Mouse (Mus musculus): ENCODE measurements around the gene Ptprg. TPM values are rescaled to one million over a fixed set of nuclear protein-coding genes. Genes with fewer than 3 reads are reported as not detected.

Gene Ptprg
- polyA plus RNA-seq, 1 experiment = 12.1 TPM

DNA sequence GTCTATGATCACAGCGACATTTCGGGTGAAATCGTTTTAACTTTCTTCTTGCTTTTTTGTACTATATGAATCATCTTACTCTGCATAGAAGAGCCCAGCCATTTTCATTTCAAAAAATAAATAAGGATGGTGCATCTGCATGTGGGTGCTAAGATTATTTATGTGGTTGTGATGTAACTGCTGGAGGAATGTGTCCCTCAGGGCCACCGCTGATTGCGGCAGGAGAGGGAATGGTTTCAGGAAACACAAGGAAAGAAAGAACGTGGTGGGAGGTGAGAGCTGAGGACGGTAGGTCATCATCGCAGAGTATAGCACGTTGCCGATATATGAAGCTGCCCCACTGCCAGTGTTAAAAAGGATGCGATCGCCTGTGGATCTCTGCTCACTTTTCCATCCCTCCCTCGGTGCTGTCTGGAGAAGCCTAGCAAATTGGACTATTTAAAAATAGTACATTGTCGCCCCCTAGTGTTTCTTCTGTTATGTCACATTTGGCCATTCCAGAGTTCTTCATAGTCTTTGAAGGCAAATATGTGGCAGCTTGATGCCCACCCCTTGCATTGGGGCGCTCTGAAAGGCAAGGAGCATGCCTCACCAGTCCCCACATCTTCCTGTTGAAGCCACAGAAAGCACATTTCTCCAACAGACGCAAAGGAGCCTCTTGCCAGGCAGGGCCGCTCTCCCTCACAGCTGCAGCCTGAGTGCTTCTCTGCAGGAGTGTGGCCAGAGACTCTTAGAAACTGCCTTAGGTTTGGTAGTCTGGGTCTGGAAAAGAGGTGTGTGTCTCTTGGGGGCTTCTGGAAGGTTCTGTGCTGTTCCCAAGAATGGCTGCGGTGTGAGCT is 586.5 kb downstream of the Ptprg start:
- no peak for TF ChIP-seq POLR2A (IDR thresholded peaks at IDR 0.05; ENCODE audit: control insufficient read depth, low read depth, low read length)
- TF ChIP-seq CTCF (IDR thresholded peaks at IDR 0.05; ENCODE audit: control insufficient read depth, insufficient read depth, insufficient replicate concordance, low read depth, low read length) = no peak
- no peak overlapping the region for H3K4me3 ChIP-seq (ENCODE audit: control insufficient read depth, low read depth, low read length)
- no peaks in the 10 kb centered on the region for H3K36me3 ChIP-seq (ENCODE audit: control insufficient read depth, insufficient read depth, low read length)
- no peaks in the 10 kb centered on the region for H3K4me1 ChIP-seq (ENCODE audit: control insufficient read depth, insufficient read depth, low read length)
- H3K27me3 ChIP-seq (ENCODE audit: control insufficient read depth, insufficient read depth, low read length) = no peaks in the 10 kb centered on the region
- no peak overlapping the region for H3K27ac ChIP-seq (ENCODE audit: control insufficient read depth, insufficient read depth, low read depth, low read length)

DNA sequence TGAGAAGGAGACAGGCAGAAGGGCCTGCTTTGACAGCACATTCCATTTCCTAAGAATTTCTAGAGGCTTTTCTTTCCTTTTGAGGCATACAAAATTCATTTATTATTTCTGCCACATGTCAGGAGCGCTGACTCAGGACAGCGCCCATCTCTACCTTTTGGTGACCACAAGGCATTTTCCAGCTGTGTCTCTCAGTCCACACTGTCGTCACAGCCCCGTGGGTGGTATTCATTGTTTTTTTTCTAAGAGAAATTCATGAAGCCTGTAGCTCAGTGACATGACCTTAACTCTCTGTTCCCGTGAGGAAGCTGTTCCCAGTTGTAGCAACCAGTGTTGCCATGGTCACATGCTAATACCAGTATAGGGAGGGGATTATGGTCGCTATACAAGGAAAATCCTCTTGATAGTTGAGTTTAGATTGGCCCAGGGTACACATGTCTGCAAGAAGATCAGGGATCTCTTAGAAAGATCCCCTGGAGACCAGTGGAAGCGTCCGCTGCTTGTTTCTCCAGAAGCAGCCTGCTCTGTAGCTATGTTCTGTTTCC is 590.7 kb downstream of the Ptprg start:
- no peak for TF ChIP-seq CTCF (IDR thresholded peaks at IDR 0.05; ENCODE audit: control insufficient read depth, insufficient read depth, insufficient replicate concordance, low read depth, low read length)
- TF ChIP-seq POLR2A (IDR thresholded peaks at IDR 0.05; ENCODE audit: control insufficient read depth, low read depth, low read length) = no peak
- Histone ChIP-seq H3K4me1 (ENCODE audit: control insufficient read depth, insufficient read depth, low read length) (no peaks in the 10 kb centered on the region), H3K36me3 (ENCODE audit: control insufficient read depth, insufficient read depth, low read length) (no peaks in the 10 kb centered on the region), H3K4me3 (ENCODE audit: control insufficient read depth, low read depth, low read length) (no peak overlapping the region), H3K27ac (ENCODE audit: control insufficient read depth, insufficient read depth, low read depth, low read length) (no peak overlapping the region), H3K27me3 (ENCODE audit: control insufficient read depth, insufficient read depth, low read length) (no peaks in the 10 kb centered on the region)

DNA sequence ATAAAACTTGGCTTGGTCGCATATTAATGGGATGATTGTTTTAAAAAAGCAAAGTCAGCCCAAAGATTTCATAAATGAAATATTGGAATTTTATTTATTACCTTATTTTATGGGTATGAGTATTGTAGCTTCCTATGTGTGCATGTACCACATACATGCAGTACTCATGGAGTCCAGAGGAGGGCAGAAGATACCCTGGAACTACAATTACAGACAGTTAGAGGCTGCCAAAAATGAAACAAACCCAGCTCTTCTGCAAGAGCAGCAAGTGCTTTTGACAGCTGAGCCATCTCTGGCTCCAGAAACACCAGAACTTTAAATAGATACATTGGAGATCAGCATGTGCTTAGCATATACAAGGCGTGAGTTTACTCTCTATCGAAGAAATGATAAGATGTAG is 592.6 kb downstream of the Ptprg start:
- Histone ChIP-seq H3K4me1 (ENCODE audit: control insufficient read depth, insufficient read depth, low read length) (no peaks in the 10 kb centered on the region), H3K27ac (ENCODE audit: control insufficient read depth, insufficient read depth, low read depth, low read length) (no peak overlapping the region), H3K4me3 (ENCODE audit: control insufficient read depth, low read depth, low read length) (no peak overlapping the region), H3K27me3 (ENCODE audit: control insufficient read depth, insufficient read depth, low read length) (no peaks in the 10 kb centered on the region), H3K36me3 (ENCODE audit: control insufficient read depth, insufficient read depth, low read length) (no peaks in the 10 kb centered on the region)
- TF ChIP-seq POLR2A (IDR thresholded peaks at IDR 0.05; ENCODE audit: control insufficient read depth, low read depth, low read length) = no peak

DNA sequence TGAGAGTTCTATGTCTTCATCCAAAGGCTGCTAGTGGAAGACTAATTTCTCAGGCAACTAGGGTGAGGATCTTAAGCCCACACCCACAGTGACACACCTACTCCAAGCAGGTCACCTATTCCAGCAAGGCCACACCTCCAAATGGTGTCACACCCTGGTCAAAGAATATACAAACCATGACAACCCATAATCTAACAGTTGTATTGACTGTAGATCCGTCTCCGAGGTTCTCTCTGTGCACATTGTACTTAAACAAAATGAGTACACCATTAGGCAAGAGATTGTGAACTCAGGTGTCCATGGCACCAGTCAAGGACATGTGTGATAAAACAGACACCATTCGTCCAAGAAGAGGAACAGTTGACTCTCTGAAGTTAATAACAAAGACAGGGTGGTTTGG is 596.2 kb downstream of the Ptprg start:
- peaks cover 6% of the 10 kb centered on the region for H3K4me1 ChIP-seq (ENCODE audit: control insufficient read depth, insufficient read depth, low read length)
- H3K27me3 ChIP-seq (ENCODE audit: control insufficient read depth, insufficient read depth, low read length) = no peaks in the 10 kb centered on the region
- TF ChIP-seq CTCF (IDR thresholded peaks at IDR 0.05; ENCODE audit: control insufficient read depth, insufficient read depth, insufficient replicate concordance, low read depth, low read length) (no peak), POLR2A (IDR thresholded peaks at IDR 0.05; ENCODE audit: control insufficient read depth, low read depth, low read length) (no peak)
- no peaks in the 10 kb centered on the region for H3K36me3 ChIP-seq (ENCODE audit: control insufficient read depth, insufficient read depth, low read length)
- no peak overlapping the region for H3K27ac ChIP-seq (ENCODE audit: control insufficient read depth, insufficient read depth, low read depth, low read length)
- H3K4me3 ChIP-seq (ENCODE audit: control insufficient read depth, low read depth, low read length) = no peak overlapping the region

DNA sequence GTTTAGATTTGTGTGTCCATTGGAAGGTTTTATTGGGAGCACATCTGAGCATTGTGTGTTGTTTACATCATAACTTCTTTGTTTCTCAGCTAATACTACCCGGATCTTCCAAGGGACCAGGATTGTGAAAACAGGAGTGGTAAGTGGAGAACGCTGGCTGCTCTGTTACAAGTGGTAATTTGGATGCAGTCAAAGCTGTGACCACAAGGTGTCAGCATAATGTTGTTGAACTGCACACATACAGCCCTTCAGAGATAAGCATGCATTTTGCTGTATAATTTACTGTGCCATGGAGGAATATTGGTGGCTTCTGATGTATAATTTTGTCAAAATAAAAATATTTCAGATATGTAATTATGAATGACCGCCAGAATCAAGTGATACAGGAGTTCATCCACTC is 598.6 kb downstream of the Ptprg start:
- TF ChIP-seq POLR2A (IDR thresholded peaks at IDR 0.05; ENCODE audit: control insufficient read depth, low read depth, low read length) = no peak
- TF ChIP-seq CTCF (IDR thresholded peaks at IDR 0.05; ENCODE audit: control insufficient read depth, insufficient read depth, insufficient replicate concordance, low read depth, low read length) = no peak
- H3K36me3 ChIP-seq (ENCODE audit: control insufficient read depth, insufficient read depth, low read length) = no peaks in the 10 kb centered on the region
- no peak overlapping the region for H3K4me3 ChIP-seq (ENCODE audit: control insufficient read depth, low read depth, low read length)
- H3K27ac ChIP-seq (ENCODE audit: control insufficient read depth, insufficient read depth, low read depth, low read length) = no peak overlapping the region
- H3K27me3 ChIP-seq (ENCODE audit: control insufficient read depth, insufficient read depth, low read length) = no peaks in the 10 kb centered on the region
- peaks cover 6% of the 10 kb centered on the region for H3K4me1 ChIP-seq (ENCODE audit: control insufficient read depth, insufficient read depth, low read length)

DNA sequence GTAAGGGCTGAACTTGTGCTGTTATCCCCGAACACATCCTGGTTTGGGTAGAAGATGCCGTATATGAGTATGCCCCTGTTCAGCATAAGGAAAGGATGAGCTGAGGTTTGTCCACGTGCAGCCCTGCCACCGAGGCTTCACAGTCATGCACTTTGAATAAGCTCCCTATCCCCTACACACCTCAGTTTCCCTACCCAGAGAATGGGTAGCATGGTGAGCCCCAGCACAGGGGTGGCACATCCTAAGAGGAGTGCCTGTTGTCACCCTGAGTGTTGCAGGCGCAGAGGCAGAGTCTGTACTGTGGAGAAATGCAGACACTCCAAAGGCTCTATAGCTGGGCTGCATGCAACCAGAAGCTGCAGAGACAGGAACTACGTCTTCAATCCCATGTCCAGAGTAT is 599.4 kb downstream of the Ptprg start:
- no peaks in the 10 kb centered on the region for H3K27me3 ChIP-seq (ENCODE audit: control insufficient read depth, insufficient read depth, low read length)

DNA sequence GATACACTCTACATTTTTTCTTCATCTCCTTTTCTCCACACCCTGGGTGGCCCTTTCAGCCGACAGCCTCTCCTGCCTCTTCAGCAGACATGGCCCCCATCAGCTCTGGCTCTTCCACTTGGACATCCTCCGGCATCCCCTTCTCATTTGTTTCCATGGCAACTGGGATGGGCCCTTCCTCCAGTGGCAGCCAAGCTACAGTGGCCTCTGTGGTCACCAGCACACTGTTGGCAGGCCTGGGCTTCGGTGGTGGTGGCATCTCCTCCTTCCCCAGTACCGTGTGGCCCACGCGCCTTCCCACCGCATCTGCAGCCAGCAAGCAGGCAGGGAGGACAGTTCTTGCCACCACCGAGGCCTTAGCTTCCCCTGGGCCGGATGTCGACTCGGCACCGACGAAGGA is 600.3 kb downstream of the Ptprg start:
- TF ChIP-seq POLR2A (IDR thresholded peaks at IDR 0.05; ENCODE audit: control insufficient read depth, low read depth, low read length) = no peak
- TF ChIP-seq CTCF (IDR thresholded peaks at IDR 0.05; ENCODE audit: control insufficient read depth, insufficient read depth, insufficient replicate concordance, low read depth, low read length) = no peak
- Histone ChIP-seq H3K27me3 (ENCODE audit: control insufficient read depth, insufficient read depth, low read length) (no peaks in the 10 kb centered on the region), H3K36me3 (ENCODE audit: control insufficient read depth, insufficient read depth, low read length) (no peaks in the 10 kb centered on the region), H3K4me3 (ENCODE audit: control insufficient read depth, low read depth, low read length) (peak overlapping the region; percentile 80), H3K4me1 (ENCODE audit: control insufficient read depth, insufficient read depth, low read length) (peaks cover 6% of the 10 kb centered on the region), H3K27ac (ENCODE audit: control insufficient read depth, insufficient read depth, low read depth, low read length) (no peak overlapping the region; the same call in 1 of the 2 replicates)

More for the DNA sequence above, 599.4 kb downstream of the Ptprg start:
- H3K4me3 ChIP-seq (ENCODE audit: control insufficient read depth, low read depth, low read length) = peak overlapping the region; percentile 80
- no peaks in the 10 kb centered on the region for H3K36me3 ChIP-seq (ENCODE audit: control insufficient read depth, insufficient read depth, low read length)
- peaks cover 6% of the 10 kb centered on the region for H3K4me1 ChIP-seq (ENCODE audit: control insufficient read depth, insufficient read depth, low read length)
- no peak overlapping the region for H3K27ac ChIP-seq (ENCODE audit: control insufficient read depth, insufficient read depth, low read depth, low read length)
- TF ChIP-seq POLR2A (IDR thresholded peaks at IDR 0.05; ENCODE audit: control insufficient read depth, low read depth, low read length) (no peak), CTCF (IDR thresholded peaks at IDR 0.05; ENCODE audit: control insufficient read depth, insufficient read depth, insufficient replicate concordance, low read depth, low read length) (no peak)
